Mouse (Mus musculus) MEL (cell line): ENCODE results near the gene Dnajb14. TPM values are rescaled to one million over a fixed set of nuclear protein-coding genes. Genes with fewer than 3 reads are reported as not detected.
A peak's percentile ranks its signal among the peaks of the same experiment; 100 is the strongest.

Source experiments
- DNase-seq: peaks from one replicate; pipeline ENCODE4 v3.0.0; 2011; ENCODE audit warnings: low read depth, low spot score
- H3K27ac ChIP-seq: 2 replicates; pipeline ENCODE4 v1.5.1; 2012; ENCODE audit warnings: low read depth, mild to moderate bottlenecking, control low read depth, low read length, moderate library complexity; ENCODE audit not compliant: control insufficient read depth
- H3K27me3 ChIP-seq, 2 experiments: fragments of 150-350 bp in 1 of 2; sonication (generic) in 1 of 2; 2 replicates each; pipeline ENCODE4 v1.6.1; 2012; ENCODE audit warnings: low read length in 2 of 2, mild to moderate bottlenecking in 2 of 2, improper control_type of control experiment in 1 of 2, moderate library complexity in 1 of 2; ENCODE audit not compliant: insufficient read depth in 2 of 2, control insufficient read depth in 1 of 2
- H3K36me3 ChIP-seq, 2 experiments: 2 replicates each; pipeline ENCODE4 v1.6.1; 2012 to 2014; ENCODE audit warnings: low read length in 2 of 2, improper control_type of control experiment in 1 of 2, inconsistent platforms in 1 of 2, mild to moderate bottlenecking in 1 of 2; ENCODE audit not compliant: insufficient read depth in 2 of 2, control insufficient read depth in 1 of 2
- H3K4me1 ChIP-seq, 2 experiments: fragments of 150-350 bp in 1 of 2; sonication (generic) in 1 of 2; 2 replicates each; pipeline ENCODE4 v1.6.1; 2012; ENCODE audit warnings: low read length in 2 of 2, improper control_type of control experiment in 1 of 2, mild to moderate bottlenecking in 1 of 2; ENCODE audit not compliant: insufficient read depth in 2 of 2, control insufficient read depth in 1 of 2
- H3K4me3 ChIP-seq, 2 experiments: fragments of 150-350 bp in 1 of 2; sonication (generic) in 1 of 2; 2 replicates each; pipeline ENCODE4 v1.5.1; 2012; ENCODE audit warnings: low read depth in 2 of 2, low read length in 2 of 2, mild to moderate bottlenecking in 2 of 2, moderate library complexity in 2 of 2, control low read depth in 1 of 2, improper control_type of control experiment in 1 of 2; ENCODE audit not compliant: control insufficient read depth in 1 of 2, insufficient read depth in 1 of 2
- H3K79me2 ChIP-seq: 2 replicates; pipeline ENCODE4 v1.6.1; 2012; ENCODE audit warnings: mild to moderate bottlenecking, low read length, moderate library complexity; ENCODE audit not compliant: control insufficient read depth, poor library complexity, insufficient read depth
- H3K9ac ChIP-seq: 2 replicates; pipeline ENCODE4 v1.6.1; 2012; ENCODE audit warnings: low read depth, mild to moderate bottlenecking, control low read depth, low read length, moderate library complexity; ENCODE audit not compliant: control insufficient read depth, poor library complexity, severe bottlenecking
- H3K9me3 ChIP-seq: fragments of 150-350 bp; sonication (generic); replicated peaks from 2 replicates; pipeline ENCODE4 v1.6.1; 2012; ENCODE audit warnings: mild to moderate bottlenecking, low read length, improper control_type of control experiment, moderate library complexity; ENCODE audit not compliant: insufficient read depth
- BHLHE40 ChIP-seq: IDR thresholded peaks from 2 replicates; pipeline ENCODE4 v1.6.1; 2012; ENCODE audit warnings: low read depth, mild to moderate bottlenecking, inconsistent platforms, low read length, improper control_type of control experiment, borderline replicate concordance
- CTCF ChIP-seq, 3 experiments: IDR thresholded peaks in 2 of 3; conservative IDR thresholded peaks in 1 of 3; 2 replicates each; pipeline ENCODE4 v1.5.1; 2011 to 2012; ENCODE audit warnings: low read length in 3 of 3, low read depth in 2 of 3, mild to moderate bottlenecking in 2 of 3, improper control_type of control experiment in 1 of 3, inconsistent platforms in 1 of 3, mixed read lengths in 1 of 3, moderate library complexity in 1 of 3; ENCODE audit not compliant: control insufficient read depth in 1 of 3, insufficient read depth in 1 of 3, poor library complexity in 1 of 3, severe bottlenecking in 1 of 3
- EP300 ChIP-seq, 2 experiments: IDR thresholded peaks; 2 replicates each; pipeline ENCODE4 v1.6.1; 2011; ENCODE audit warnings: improper control_type of control experiment in 2 of 2, low read length in 2 of 2, low read depth in 1 of 2, mild to moderate bottlenecking in 1 of 2
- ETS1 ChIP-seq: IDR thresholded peaks from 2 replicates; pipeline ENCODE4 v1.6.1; 2012; ENCODE audit warnings: low read depth, mild to moderate bottlenecking, inconsistent platforms, low read length, improper control_type of control experiment, moderate library complexity
- HCFC1 ChIP-seq: IDR thresholded peaks from 2 replicates; pipeline ENCODE4 v1.6.1; 2012; ENCODE audit warnings: low read depth, mild to moderate bottlenecking, inconsistent platforms, low read length, improper control_type of control experiment, moderate library complexity
- KAT2A ChIP-seq: conservative IDR thresholded peaks from 2 replicates; pipeline ENCODE4 v1.6.1; 2012; ENCODE audit warnings: low read depth, low read length, improper control_type of control experiment, inconsistent platforms
- MXI1 ChIP-seq: IDR thresholded peaks from 2 replicates; pipeline ENCODE4 v1.6.1; 2011; ENCODE audit warnings: mild to moderate bottlenecking, low read depth, low read length, improper control_type of control experiment
- NRF1 ChIP-seq: IDR thresholded peaks from 2 replicates; pipeline ENCODE4 v1.6.1; 2014; ENCODE audit warnings: low read depth, mild to moderate bottlenecking, inconsistent platforms, low read length, improper control_type of control experiment, moderate library complexity; ENCODE audit not compliant: poor library complexity, insufficient read depth, severe bottlenecking
- POLR2A ChIP-seq, 2 experiments: IDR thresholded peaks; 2 replicates each; pipeline ENCODE4 v1.6.1; 2011 to 2012; ENCODE audit warnings: low read length in 2 of 2, mild to moderate bottlenecking in 2 of 2, control low read depth in 1 of 2, improper control_type of control experiment in 1 of 2, low read depth in 1 of 2, moderate library complexity in 1 of 2; ENCODE audit not compliant: control insufficient read depth in 1 of 2, insufficient read depth in 1 of 2, poor library complexity in 1 of 2
- RAD21 ChIP-seq: IDR thresholded peaks from 2 replicates; pipeline ENCODE4 v1.6.1; 2011; ENCODE audit warnings: mild to moderate bottlenecking, low read depth, low read length, improper control_type of control experiment
- SMC3 ChIP-seq: IDR thresholded peaks from 2 replicates; pipeline ENCODE4 v1.6.1; 2011; ENCODE audit warnings: low read depth, low read length, improper control_type of control experiment
- TAL1 ChIP-seq: IDR thresholded peaks from 2 replicates; pipeline ENCODE4 v1.6.1; 2012; ENCODE audit warnings: mild to moderate bottlenecking, inconsistent platforms, low read length, moderate library complexity, mixed read lengths
- TCF12 ChIP-seq: IDR thresholded peaks from 2 replicates; pipeline ENCODE4 v1.6.1; 2014; ENCODE audit warnings: low read depth, mild to moderate bottlenecking, inconsistent platforms, low read length, improper control_type of control experiment, moderate library complexity
- UBTF ChIP-seq: IDR thresholded peaks from 2 replicates; pipeline ENCODE4 v1.6.1; 2012; ENCODE audit warnings: low read depth, mild to moderate bottlenecking, inconsistent platforms, low read length, improper control_type of control experiment, moderate library complexity, borderline replicate concordance; ENCODE audit not compliant: insufficient read depth
- USF1 ChIP-seq: IDR thresholded peaks from 2 replicates; pipeline ENCODE4 v1.6.1; 2014; ENCODE audit warnings: low read depth, mild to moderate bottlenecking, inconsistent platforms, low read length, improper control_type of control experiment, moderate library complexity
- ZMIZ1 ChIP-seq: IDR thresholded peaks from 2 replicates; pipeline ENCODE4 v1.6.1; 2012; ENCODE audit warnings: low read depth, mild to moderate bottlenecking, inconsistent platforms, low read length, improper control_type of control experiment, moderate library complexity
- polyA plus RNA-seq, 2 experiments: library from polyadenylated mRNA; stranded (reverse) in 1 of 2; unstranded in 1 of 2; fragments of >175 nt in 1 of 2; fragments of >200 nt in 1 of 2; gene quantifications; 2 replicates each; pipeline versions ENCODE4 v1.2.1 to v1.2.4; 2012; ENCODE audit warnings: low replicate concordance in 2 of 2, low read depth in 1 of 2; ENCODE audit not compliant: insufficient read length in 2 of 2, insufficient read depth in 1 of 2, missing spikeins in 1 of 2
- total RNA-seq: library from RNA; depleted of rRNA; stranded (reverse); fragments of 300-350 nt; gene quantifications from 2 replicates; pipeline ENCODE4 v1.2.3, GENCODE M21; 2012

The Dnajb14 gene
- total and polyA plus RNA-seq, 3 experiments: 4.2 to 6.1 TPM; not detected in 1

DNA sequence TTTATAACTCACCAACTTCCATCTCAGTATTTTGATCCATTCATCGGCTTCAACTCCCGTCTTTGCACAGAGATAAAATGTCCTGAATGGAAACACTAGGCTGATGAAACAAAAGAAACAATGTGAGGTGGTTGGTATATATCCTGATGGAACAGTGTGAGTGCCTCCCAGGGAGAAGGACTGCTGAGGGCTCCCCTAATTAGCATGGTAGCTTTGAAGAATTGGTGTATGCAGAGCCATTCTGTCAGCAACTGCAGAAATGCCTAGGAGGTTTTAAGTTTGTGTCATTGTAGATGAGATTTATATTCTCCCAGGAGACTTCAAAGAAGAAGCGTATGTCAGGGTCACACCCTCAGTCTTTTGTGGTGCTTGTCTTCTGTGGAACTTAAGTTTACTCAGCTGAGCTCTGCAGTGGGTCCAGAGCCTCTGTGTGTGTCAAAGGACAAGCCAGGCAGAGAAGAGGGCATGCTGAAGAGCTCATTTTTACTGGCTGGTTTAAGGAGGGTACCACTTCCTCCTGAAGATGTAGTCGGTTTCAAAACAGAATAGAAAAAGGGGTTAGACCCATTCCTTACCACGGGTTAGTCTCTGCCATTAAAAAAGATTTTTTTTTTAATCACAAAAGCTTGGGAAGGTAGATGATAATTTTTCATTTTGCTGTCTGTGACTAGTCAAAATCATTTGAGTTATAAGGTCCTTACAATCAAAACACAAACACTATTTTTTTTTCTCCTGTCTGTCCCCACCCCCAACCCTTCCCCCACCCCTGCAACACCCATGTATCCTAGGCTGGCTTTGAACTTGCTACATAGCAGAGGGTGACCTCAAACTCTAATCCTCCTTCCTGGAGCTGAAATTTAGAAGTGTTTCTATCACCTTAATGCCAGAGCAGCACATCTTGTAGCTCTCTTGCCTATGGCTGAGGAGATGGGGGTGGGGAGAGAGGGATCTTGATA, 68.4 kb downstream of the Dnajb14 start:
- Histone ChIP-seq H3K36me3 (peaks cover 7 to 29% of the 10 kb centered on the region in 2 experiments), H3K27me3 (no peaks in the 10 kb centered on the region), H3K4me1 (peaks cover 6 to 7% of the 10 kb centered on the region in 2 experiments), H3K79me2 (no peaks in the 10 kb centered on the region), H3K9me3 (no peaks in the 10 kb centered on the region), H3K4me3 (no peak overlapping the region), H3K27ac (no peak overlapping the region), H3K9ac (no peak overlapping the region)
- DNase-seq: no peak
- TF ChIP-seq TCF12 (no peak), UBTF (no peak)

DNA sequence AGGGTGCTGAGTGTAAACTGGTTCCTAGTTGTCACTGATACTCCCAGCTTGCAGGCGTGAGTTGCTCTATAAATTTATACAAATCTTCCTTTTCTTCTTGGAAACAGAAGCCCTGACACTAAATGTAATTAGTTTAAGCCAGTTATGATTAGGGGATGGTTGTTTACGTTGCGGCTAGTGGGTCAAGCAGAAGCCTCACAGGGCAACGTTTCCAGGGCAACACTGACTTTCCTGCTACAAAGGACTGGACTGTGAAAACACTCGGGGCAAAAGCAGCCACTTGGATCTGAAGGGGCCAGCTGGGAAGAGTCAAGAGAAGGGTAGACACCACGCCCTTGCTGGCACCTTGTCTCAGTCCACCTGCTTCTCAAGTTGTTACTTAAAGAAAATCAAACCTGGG, 69.1 kb downstream of the Dnajb14 start:
- H3K4me3 ChIP-seq: no peak overlapping the region
- no peaks in the 10 kb centered on the region for H3K27me3 ChIP-seq
- no peak overlapping the region for H3K27ac ChIP-seq
- TF ChIP-seq USF1: no peak
- no peak for TF ChIP-seq CTCF (IDR thresholded peaks at IDR 0.05 in 2 of 3, conservative IDR thresholded peaks at IDR 0.05 in 1 of 3; ENCODE audit: control insufficient read depth in 1 of 3, insufficient read depth in 1 of 3, low read depth in 2 of 3, low read length in 3 of 3, poor library complexity in 1 of 3, severe bottlenecking in 1 of 3)
- peaks cover 14 to 30% of the 10 kb centered on the region in 2 experiments for H3K36me3 ChIP-seq
- no peaks in the 10 kb centered on the region for H3K79me2 ChIP-seq
- DNase-seq: no peak
- H3K9ac ChIP-seq: no peak overlapping the region
- H3K9me3 ChIP-seq: no peaks in the 10 kb centered on the region
- H3K4me1 ChIP-seq: peaks cover 12 to 13% of the 10 kb centered on the region in 2 experiments

DNA sequence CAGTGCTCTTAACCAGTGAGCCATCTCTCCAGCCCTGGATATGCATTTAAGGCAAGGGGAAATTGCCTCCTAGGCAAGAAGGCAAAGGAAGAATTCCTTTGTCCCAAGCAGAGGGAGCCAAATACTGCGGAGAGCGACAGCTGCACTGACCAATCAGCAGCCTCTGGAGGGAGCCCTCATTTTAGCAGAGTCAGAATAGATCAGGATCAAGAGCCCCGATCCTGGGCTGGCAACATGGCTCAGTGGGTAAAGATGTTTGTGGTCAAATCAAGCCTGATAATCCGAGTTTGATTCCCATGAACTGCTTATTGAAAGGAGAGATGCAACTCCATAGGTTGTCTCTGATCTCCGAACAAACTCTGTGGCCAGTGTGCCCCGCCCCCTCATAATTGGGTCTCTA, 71.1 kb downstream of the Dnajb14 start:
- H3K79me2 ChIP-seq: no peaks in the 10 kb centered on the region; the same call in 1 of the 2 replicates
- no peak overlapping the region for H3K9ac ChIP-seq
- H3K27me3 ChIP-seq: no peaks in the 10 kb centered on the region
- TF ChIP-seq TCF12 (no peak), CTCF (IDR thresholded peaks at IDR 0.05 in 2 of 3, conservative IDR thresholded peaks at IDR 0.05 in 1 of 3; ENCODE audit: control insufficient read depth in 1 of 3, insufficient read depth in 1 of 3, low read depth in 2 of 3, low read length in 3 of 3, poor library complexity in 1 of 3, severe bottlenecking in 1 of 3) (peak in 2 of 3 experiments; percentile 11 to 23; a peak in 2 of 6 replicates)
- no peak for DNase-seq
- H3K36me3 ChIP-seq: peaks cover 33 to 38% of the 10 kb centered on the region in 2 experiments
- H3K4me1 ChIP-seq: peaks cover 22 to 27% of the 10 kb centered on the region in 2 experiments
- no peaks in the 10 kb centered on the region for H3K9me3 ChIP-seq
- H3K4me3 ChIP-seq: no peak overlapping the region
- no peak overlapping the region for H3K27ac ChIP-seq

DNA sequence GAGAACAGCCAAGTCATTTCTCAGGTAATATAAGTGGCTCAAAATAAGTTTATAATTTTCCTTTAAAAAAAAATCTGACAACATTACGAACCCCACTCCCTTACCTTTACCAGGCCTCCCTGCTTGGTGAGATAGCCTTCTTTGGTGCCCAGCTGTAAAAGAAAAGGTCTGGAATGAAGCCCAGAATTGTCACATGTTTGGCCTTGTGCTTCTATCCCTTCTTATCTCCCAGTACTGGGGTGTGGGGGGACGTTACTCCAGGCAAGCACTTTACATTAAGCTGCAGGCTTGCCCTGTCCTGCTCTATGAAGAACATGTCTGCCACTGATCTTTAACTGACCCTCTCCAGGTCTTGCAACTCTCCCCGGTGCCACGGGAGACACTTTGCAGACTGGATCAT, 73.3 kb downstream of the Dnajb14 start:
- H3K4me3 ChIP-seq: no peak overlapping the region
- H3K9ac ChIP-seq: peak overlapping the region; percentile 56
- no peaks in the 10 kb centered on the region for H3K9me3 ChIP-seq
- peaks cover 39 to 48% of the 10 kb centered on the region in 2 experiments for H3K36me3 ChIP-seq
- peaks cover 32 to 34% of the 10 kb centered on the region in 2 experiments for H3K4me1 ChIP-seq
- H3K27ac ChIP-seq: peak overlapping the region; percentile 90
- H3K79me2 ChIP-seq: peaks cover 1% of the 10 kb centered on the region
- no peaks in the 10 kb centered on the region for H3K27me3 ChIP-seq
- DNase-seq: peak; percentile 96
- no peak for TF ChIP-seq NRF1
- no peak for TF ChIP-seq HCFC1
- TF ChIP-seq KAT2A: peak; percentile 29; the same call in 1 of the 2 replicates
- TF ChIP-seq EP300 (IDR thresholded peaks at IDR 0.05; ENCODE audit: low read depth in 1 of 2, low read length in 2 of 2): peak; percentile 93 to 95
- peak; percentile 100 for TF ChIP-seq ETS1
- TF ChIP-seq UBTF: no peak
- TF ChIP-seq ZMIZ1: no peak
- TF ChIP-seq BHLHE40: peak; percentile 74; the same call in 1 of the 2 replicates
- peak; percentile 81 for TF ChIP-seq MXI1
- no peak for TF ChIP-seq SMC3
- TF ChIP-seq POLR2A (IDR thresholded peaks at IDR 0.05; ENCODE audit: control insufficient read depth in 1 of 2, insufficient read depth in 1 of 2, low read depth in 1 of 2, low read length in 2 of 2, poor library complexity in 1 of 2): peak in 1 of 2 experiments; percentile 45; a peak in 1 of 4 replicates
- TF ChIP-seq RAD21: no peak
- TF ChIP-seq TAL1: peak; percentile 90
